Mouse (Mus musculus): ENCODE measurements around the gene Ccnq. TPM values are rescaled to one million over a fixed set of nuclear protein-coding genes. Genes with fewer than 3 reads are reported as not detected.

Gene Ccnq
- polyA plus RNA-seq, 1 experiment from 2014 or later = 40.3 TPM

GRCm38 (mm10) chr11:78726366-78726765, 25.2 kb downstream of the Ccnq start:
- Histone ChIP-seq H3K27me3 (no peaks in the 10 kb centered on the region), H3K9me3 (no peaks in the 10 kb centered on the region), H3K4me3 (no peak overlapping the region), H3K4me1 (no peaks in the 10 kb centered on the region), H3K9ac (no peak overlapping the region), H3K4me2 (no peak overlapping the region), H3K27ac (no peak overlapping the region), H3K36me3 (no peaks in the 10 kb centered on the region)
- no peak for ATAC-seq (ENCODE audit: insufficient number of reproducible peaks, low FRiP score, low TSS enrichment, low read depth)
- WGBS = 75% methylated on average over 3 of the region's 3 CpGs

- H3K9ac ChIP-seq = no peak overlapping the region
- H3K9me3 ChIP-seq = no peaks in the 10 kb centered on the region
- no peaks in the 10 kb centered on the region for H3K36me3 ChIP-seq
- H3K27me3 ChIP-seq = no peaks in the 10 kb centered on the region
- no peak overlapping the region for H3K4me2 ChIP-seq
- ATAC-seq (ENCODE audit: insufficient number of reproducible peaks, low FRiP score, low TSS enrichment, low read depth) = no peak
- H3K4me1 ChIP-seq = no peaks in the 10 kb centered on the region
- no peak overlapping the region for H3K27ac ChIP-seq
- no peak overlapping the region for H3K4me3 ChIP-seq
- 68% methylated on average over 1 of the region's 1 CpGs for WGBS
These were observed 26.7 kb downstream of the Ccnq start for GRCm38 (mm10) chr11:78724792-78725191.

GRCm38 (mm10) chr11:78721419-78721818, 30.1 kb downstream of the Ccnq start:
- Histone ChIP-seq H3K4me2 (no peak overlapping the region), H3K36me3 (no peaks in the 10 kb centered on the region), H3K27me3 (no peaks in the 10 kb centered on the region), H3K4me1 (no peaks in the 10 kb centered on the region), H3K9ac (no peak overlapping the region), H3K4me3 (no peak overlapping the region), H3K27ac (no peak overlapping the region), H3K9me3 (no peaks in the 10 kb centered on the region)
- 64% methylated on average over 2 of the region's 2 CpGs for WGBS
- ATAC-seq (ENCODE audit: insufficient number of reproducible peaks, low FRiP score, low TSS enrichment, low read depth) = no peak

- WGBS = 31% methylated on average over 4 of the region's 4 CpGs
These were observed 33.9 kb downstream of the Ccnq start for GRCm38 (mm10) chr11:78717655-78718054.

GRCm38 (mm10) chr11:78708642-78709041, 42.9 kb downstream of the Ccnq start:
- Histone ChIP-seq H3K36me3 (no peaks in the 10 kb centered on the region), H3K9ac (no peak overlapping the region), H3K27me3 (no peaks in the 10 kb centered on the region), H3K27ac (no peak overlapping the region), H3K4me2 (no peak overlapping the region), H3K4me3 (no peak overlapping the region), H3K4me1 (no peaks in the 10 kb centered on the region), H3K9me3 (no peaks in the 10 kb centered on the region)
- 72% methylated on average over 2 of the region's 2 CpGs for WGBS
- no peak for ATAC-seq (ENCODE audit: insufficient number of reproducible peaks, low FRiP score, low TSS enrichment, low read depth)

More at GRCm38 (mm10) chr11:78717655-78718054, 33.9 kb downstream of the Ccnq start:
- Histone ChIP-seq H3K9me3 (no peaks in the 10 kb centered on the region), H3K27ac (no peak overlapping the region), H3K4me1 (no peaks in the 10 kb centered on the region), H3K4me3 (no peak overlapping the region), H3K36me3 (no peaks in the 10 kb centered on the region), H3K27me3 (no peaks in the 10 kb centered on the region), H3K9ac (no peak overlapping the region), H3K4me2 (no peak overlapping the region)
- ATAC-seq (ENCODE audit: insufficient number of reproducible peaks, low FRiP score, low TSS enrichment, low read depth) = no peak

- no peaks in the 10 kb centered on the region for H3K27me3 ChIP-seq
- no peak overlapping the region for H3K4me3 ChIP-seq
- H3K4me1 ChIP-seq = no peaks in the 10 kb centered on the region
- H3K9ac ChIP-seq = no peak overlapping the region
- H3K27ac ChIP-seq = no peak overlapping the region
- no peak overlapping the region for H3K4me2 ChIP-seq
- no peaks in the 10 kb centered on the region for H3K9me3 ChIP-seq
- no peak for ATAC-seq (ENCODE audit: insufficient number of reproducible peaks, low FRiP score, low TSS enrichment, low read depth)
- no peaks in the 10 kb centered on the region for H3K36me3 ChIP-seq
These were observed 45.5 kb downstream of the Ccnq start for GRCm38 (mm10) chr11:78706026-78706425.

GRCm38 (mm10) chr11:78703085-78703484, 48.4 kb downstream of the Ccnq start:
- no peaks in the 10 kb centered on the region for H3K36me3 ChIP-seq
- no peak overlapping the region for H3K27ac ChIP-seq
- H3K9ac ChIP-seq = no peak overlapping the region
- no peak overlapping the region for H3K4me3 ChIP-seq
- no peaks in the 10 kb centered on the region for H3K27me3 ChIP-seq
- ATAC-seq (ENCODE audit: insufficient number of reproducible peaks, low FRiP score, low TSS enrichment, low read depth) = no peak
- no peak overlapping the region for H3K4me2 ChIP-seq
- WGBS = 68% methylated on average over 5 of the region's 5 CpGs
- H3K4me1 ChIP-seq = no peaks in the 10 kb centered on the region
- no peaks in the 10 kb centered on the region for H3K9me3 ChIP-seq

GRCm38 (mm10) chr11:78702319-78702718, 49.2 kb downstream of the Ccnq start:
- H3K9ac ChIP-seq = no peak overlapping the region
- no peak overlapping the region for H3K4me2 ChIP-seq
- H3K27ac ChIP-seq = no peak overlapping the region
- 68% methylated on average over 3 of the region's 3 CpGs for WGBS
- H3K9me3 ChIP-seq = no peaks in the 10 kb centered on the region
- H3K27me3 ChIP-seq = no peaks in the 10 kb centered on the region
- H3K4me3 ChIP-seq = no peak overlapping the region
- H3K4me1 ChIP-seq = no peaks in the 10 kb centered on the region
- no peaks in the 10 kb centered on the region for H3K36me3 ChIP-seq
- no peak for ATAC-seq (ENCODE audit: insufficient number of reproducible peaks, low FRiP score, low TSS enrichment, low read depth)

Small RNAs within 50 kb of the gene (microRNA-seq; reads per million reads assigned to microRNA genes)
- gene Gm23840 = not detected

Other genes starting within 250 kb of the Ccnq start
- gene Sebox, start 248.3 kb downstream of the Ccnq start, polyA plus RNA-seq (2015; fragmentation: Nextera tagmentation; extraction: Ambion mirVana) = 0.22 TPM in 1 of 2 replicates, not detected in the other
- 39.7 and 41.9 TPM in 2 replicates for gene Tmem199, start 239.6 kb downstream of the Ccnq start, polyA plus RNA-seq (2015; fragmentation: Nextera tagmentation; extraction: Ambion mirVana)
- 163 and 177 TPM in 2 replicates for gene Poldip2, start 239.5 kb downstream of the Ccnq start, polyA plus RNA-seq (2015; fragmentation: Nextera tagmentation; extraction: Ambion mirVana)
- gene Tnfaip1, start 215.4 kb downstream of the Ccnq start, polyA plus RNA-seq (2015; fragmentation: Nextera tagmentation; extraction: Ambion mirVana) = 95.1 and 95.3 TPM in 2 replicates
- gene Ift20, start 215.4 kb downstream of the Ccnq start, polyA plus RNA-seq (2015; fragmentation: Nextera tagmentation; extraction: Ambion mirVana) = 196 and 206 TPM in 2 replicates
- gene Tmem97, start 201.0 kb downstream of the Ccnq start, polyA plus RNA-seq (2015; fragmentation: Nextera tagmentation; extraction: Ambion mirVana) = 89.3 and 92.7 TPM in 2 replicates
- 8.6 and 9.5 TPM in 2 replicates for gene Nlk, start 54.4 kb downstream of the Ccnq start, polyA plus RNA-seq (2015; fragmentation: Nextera tagmentation; extraction: Ambion mirVana)
- 13.2 and 17.3 TPM in 2 replicates for gene Lyrm9, start 74.9 kb upstream of the Ccnq start, polyA plus RNA-seq (2015; fragmentation: Nextera tagmentation; extraction: Ambion mirVana)
- gene Nos2, start 169.1 kb upstream of the Ccnq start, polyA plus RNA-seq (2015; fragmentation: Nextera tagmentation; extraction: Ambion mirVana) = 1.9 TPM in 2 replicates
- 45.9 and 51.0 TPM in 2 replicates for gene Lgals9, start 233.2 kb upstream of the Ccnq start, polyA plus RNA-seq (2015; fragmentation: Nextera tagmentation; extraction: Ambion mirVana)